Mouse (Mus musculus): ENCODE data around the gene Slc4a5.

GRCm38 (mm10) chr6:83280256-83280955 is 60.8 kb downstream of the Slc4a5 start:
- peak; percentile 77 for TF ChIP-seq CTCF (IDR thresholded peaks at IDR 0.05; ENCODE audit: low read depth)
- TF ChIP-seq EP300 (IDR thresholded peaks at IDR 0.05; ENCODE audit: low read depth) = no peak
